Mouse (Mus musculus): ENCODE data around the gene Herc3.
A peak's percentile ranks its signal among the peaks of the same experiment; 100 is the strongest.
"Not testable (repeated sequence)": the region's sequence is repeated elsewhere in the genome, so short reads cannot be mapped to it uniquely, and the experiment has no call there.

The Herc3 gene

GRCm38 (mm10) chr6:58862446-58862993, 31.3 kb downstream of the Herc3 start:
- no peak for DNase-seq

GRCm38 (mm10) chr6:58863631-58864235, 32.5 kb downstream of the Herc3 start:
- no peak for DNase-seq

DNA sequence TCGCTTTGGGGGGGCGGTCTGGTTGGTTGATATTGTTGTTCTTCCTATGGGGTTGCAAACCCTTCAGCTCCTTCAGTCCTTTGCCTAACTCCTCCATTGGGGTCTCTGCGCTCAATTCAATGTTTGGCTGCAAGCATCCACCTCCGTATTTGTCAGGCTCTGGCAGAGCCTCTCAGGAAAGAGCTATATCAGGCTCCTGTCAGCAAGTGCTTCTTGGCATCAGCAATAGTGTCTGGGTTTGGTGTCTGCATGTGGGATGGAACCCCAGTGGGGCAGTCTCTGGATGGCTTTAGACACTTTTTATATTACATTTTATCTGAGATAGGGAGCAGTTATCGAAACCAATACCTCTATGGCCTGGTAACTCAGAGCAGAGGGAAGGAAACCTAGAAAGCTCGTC, 36.6 kb downstream of the Herc3 start:
- DNase-seq, result not testable (repeated sequence)

GRCm38 (mm10) chr6:58879572-58879971, 48.3 kb downstream of the Herc3 start:
- DNase-seq, result peak; percentile 37

DNA sequence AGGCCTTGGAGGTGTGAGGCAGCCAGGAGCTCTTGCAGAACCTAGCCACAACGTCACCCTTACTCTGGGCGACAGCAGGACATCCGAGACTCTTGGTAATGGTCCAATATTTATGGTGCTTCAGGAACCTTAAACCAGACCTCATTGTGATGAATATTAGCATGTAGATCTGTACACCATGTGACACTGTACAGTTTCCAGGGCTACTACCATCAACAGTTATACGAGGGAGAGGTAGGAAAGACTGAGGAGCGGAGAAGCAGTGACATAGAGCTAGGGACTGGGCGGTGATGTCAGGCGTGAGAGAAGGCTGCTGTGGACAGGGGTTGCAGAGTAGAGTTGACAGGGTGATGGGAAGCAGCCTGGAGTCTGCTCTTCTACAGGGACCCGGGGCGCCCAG, 48.7 kb downstream of the Herc3 start:
- DNase-seq, result no peak

DNA sequence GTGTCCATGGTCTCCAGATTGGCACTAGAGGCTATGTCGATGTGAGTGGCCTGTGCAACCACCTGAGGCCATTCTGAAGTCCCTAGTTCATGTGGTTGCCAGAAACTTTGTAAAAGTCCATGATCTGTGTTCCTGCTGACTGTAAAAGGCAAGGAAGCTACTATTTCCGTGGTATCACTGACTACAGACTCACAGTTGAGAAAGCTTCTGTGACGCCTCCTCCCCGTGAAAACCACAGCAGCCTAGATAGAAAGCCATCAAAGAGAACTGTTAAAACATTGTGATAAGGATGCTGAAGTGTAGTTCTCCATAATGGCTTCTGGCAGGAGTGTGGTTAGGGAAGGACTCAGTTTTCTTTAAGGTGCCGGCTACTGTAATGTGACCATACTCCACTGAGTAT, 49.6 kb downstream of the Herc3 start:
- no peak for DNase-seq

GRCm38 (mm10) chr6:58881363-58881762, 50.1 kb downstream of the Herc3 start:
- no peak for DNase-seq

DNA sequence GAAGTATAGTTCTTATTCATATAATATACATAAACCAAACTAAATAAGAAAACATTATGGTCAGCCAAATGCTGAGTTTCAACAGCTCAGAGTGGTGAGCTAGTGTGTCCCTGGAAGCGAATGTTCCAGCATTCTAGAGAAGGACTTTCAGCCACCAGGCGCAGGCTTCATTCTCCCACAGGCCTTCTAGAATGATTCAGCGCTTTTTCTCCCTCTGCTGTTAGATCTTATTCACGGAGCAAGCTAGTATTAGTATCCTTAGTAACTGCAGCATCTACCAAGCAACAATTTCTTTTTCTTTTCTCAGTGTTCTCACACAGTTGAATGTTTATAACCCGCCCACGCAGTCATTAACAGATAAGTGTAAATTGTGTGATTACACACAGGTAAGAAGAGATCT, 51.0 kb downstream of the Herc3 start:
- DNase-seq, result no peak

DNA sequence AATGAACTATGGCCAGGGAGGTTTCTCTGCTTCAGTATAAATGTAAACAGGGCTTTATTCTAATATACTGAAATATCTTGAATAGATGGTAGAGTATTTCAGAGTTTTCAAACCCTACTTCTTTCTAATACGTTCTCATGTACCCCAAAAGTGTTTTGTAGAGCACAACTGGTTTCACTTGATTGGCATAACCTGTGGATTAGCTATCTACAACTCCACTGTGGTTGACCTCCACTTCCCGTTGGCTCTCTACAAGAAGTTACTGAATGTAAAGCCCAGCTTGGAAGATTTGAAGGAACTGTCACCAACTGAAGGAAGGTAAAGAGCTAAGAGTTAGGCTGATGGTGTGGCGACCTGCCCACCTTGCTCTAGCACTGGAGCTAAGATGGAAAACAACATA, 58.7 kb downstream of the Herc3 start:
- no peak for DNase-seq

- DNase-seq, result no peak
Measured at GRCm38 (mm10) chr6:58893307-58893706, 62.0 kb downstream of the Herc3 start.

- no peak for DNase-seq
Measured at GRCm38 (mm10) chr6:58894994-58895393, 63.7 kb downstream of the Herc3 start.

DNA sequence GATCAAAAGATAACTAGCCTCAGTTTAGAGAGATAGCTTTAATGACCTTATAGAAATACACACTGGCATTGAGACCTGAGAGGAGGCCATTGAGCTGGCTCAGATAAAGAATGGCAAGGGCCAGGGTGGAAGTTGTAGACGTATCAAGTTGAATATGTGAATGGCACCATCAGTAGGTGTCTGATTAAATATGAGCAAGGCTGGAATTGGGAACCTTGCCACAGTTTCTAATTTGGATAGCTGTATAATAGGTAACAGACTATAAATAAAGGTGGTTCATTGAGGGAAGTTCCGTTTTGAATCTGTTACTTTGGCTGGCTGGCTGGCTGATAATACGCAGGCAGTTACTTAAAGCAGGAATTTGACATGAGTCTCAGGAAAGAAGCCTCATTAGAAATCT, 65.4 kb downstream of the Herc3 start:
- DNase-seq, result no peak

GRCm38 (mm10) chr6:58899076-58899475, 67.8 kb downstream of the Herc3 start:
- no peak for DNase-seq

DNA sequence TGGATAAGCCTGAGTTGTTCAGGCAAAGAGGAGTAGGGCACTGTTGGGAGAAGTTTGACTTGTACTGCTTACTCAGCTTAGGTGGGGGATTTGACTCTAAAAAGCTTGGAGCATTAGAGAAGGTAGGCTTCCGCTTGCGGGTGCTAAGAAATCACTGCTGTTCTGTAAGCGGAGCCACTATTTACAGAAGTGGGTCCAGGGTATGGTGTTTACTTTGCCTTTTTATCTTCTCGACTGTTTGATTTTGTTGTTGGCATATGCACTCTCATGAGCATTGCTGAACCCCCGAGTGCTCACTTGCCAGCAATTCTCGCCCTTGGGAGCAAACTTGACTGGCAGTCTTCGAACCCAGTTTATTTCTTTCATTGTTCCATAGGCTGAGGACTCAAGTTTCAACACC, 69.3 kb downstream of the Herc3 start:
- no peak for DNase-seq

- DNase-seq, result no peak
Measured at GRCm38 (mm10) chr6:58903171-58903570, 71.9 kb downstream of the Herc3 start.

DNA sequence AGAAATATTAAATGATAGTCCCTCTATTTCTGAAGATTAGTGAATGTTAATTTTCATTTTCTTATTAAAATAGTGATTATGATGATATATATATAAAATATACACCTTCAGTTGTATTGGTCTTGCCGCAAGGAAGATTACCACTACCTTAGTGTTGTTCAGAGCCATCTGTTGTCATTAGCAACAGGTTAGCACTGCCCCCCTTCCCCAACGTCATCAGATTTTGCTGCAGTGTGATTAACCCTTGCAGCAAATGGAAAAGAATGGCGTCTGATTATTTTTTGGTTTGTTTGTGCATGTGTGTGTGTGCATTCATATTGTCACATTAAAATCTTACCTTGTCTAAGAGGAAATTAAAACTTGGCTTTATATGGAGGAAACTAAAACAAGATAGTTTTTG, 73.3 kb downstream of the Herc3 start:
- DNase-seq, result no peak

GRCm38 (mm10) chr6:58906852-58907261, 75.6 kb downstream of the Herc3 start, which contains the start of gene Nap1l5:
Gene Nap1l5, minus strand, starts transcription at chr6:58907076.
- peak; percentile 31 for DNase-seq

DNA sequence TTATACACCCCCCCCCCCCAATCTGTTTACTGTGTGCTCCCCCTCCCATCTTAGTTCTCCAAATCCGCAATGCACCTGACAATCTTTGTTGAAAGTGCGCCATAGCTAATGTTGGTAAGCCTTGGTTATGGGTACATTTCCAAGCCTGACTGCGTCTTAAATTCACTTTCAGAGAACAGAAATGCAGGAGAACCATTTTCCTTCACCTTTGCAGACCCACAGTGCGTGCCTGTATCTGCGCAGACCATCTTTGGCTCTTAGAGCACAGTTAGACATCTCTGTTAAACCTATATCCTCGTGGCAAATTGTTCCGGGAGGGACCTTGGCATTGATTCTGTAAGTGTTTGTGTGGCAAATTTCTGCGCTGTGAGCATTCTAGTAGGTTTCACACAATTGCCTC, 76.1 kb downstream of the Herc3 start:
- no peak for DNase-seq

- DNase-seq, result no peak
Measured at GRCm38 (mm10) chr6:58907791-58908190, 76.5 kb downstream of the Herc3 start.

GRCm38 (mm10) chr6:58912842-58913241, 81.6 kb downstream of the Herc3 start:
- no peak for DNase-seq

DNA sequence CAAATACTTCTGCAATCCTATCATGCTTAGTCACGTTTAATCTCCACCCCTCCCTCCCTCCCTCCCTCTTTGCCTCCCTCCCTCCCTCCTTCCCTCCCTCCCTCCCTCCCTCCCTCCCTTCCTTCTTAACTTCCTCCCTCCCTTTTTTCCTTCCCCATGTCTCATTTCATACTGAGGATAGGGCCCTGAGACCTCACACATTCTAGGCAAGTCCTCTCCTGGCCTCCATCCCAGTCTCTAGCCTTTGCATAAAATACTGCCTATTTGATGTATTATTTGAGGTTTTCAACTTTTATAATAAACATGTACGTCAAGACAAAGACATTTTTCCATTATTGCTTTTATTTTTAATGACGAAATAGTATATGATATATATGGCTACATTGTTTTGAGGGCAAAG, 82.3 kb downstream of the Herc3 start:
- DNase-seq, result no peak

DNA sequence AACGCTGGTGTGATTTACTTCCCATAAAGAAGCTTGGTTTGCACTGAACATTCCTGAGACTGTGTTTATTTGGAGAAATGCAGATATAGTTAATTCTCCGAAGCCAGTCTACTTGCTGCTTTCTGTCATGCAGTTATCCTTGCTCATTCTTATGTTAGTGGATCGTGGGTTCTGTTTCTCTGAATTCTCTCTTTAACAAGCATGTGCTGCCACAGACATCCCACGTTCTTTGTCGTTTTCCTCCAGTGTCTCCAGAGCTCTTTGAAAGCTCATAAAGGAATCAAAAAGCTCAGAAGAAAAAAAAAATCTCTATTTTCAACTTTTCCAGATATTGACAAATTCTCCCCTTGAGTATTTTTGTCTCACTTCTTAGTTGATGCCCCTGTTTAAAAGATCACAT, 82.7 kb downstream of the Herc3 start:
- no peak for DNase-seq

- DNase-seq, result no peak
Measured at GRCm38 (mm10) chr6:58916498-58916897, 85.2 kb downstream of the Herc3 start.

GRCm38 (mm10) chr6:58920735-58921134, 89.5 kb downstream of the Herc3 start:
- no peak for DNase-seq

DNA sequence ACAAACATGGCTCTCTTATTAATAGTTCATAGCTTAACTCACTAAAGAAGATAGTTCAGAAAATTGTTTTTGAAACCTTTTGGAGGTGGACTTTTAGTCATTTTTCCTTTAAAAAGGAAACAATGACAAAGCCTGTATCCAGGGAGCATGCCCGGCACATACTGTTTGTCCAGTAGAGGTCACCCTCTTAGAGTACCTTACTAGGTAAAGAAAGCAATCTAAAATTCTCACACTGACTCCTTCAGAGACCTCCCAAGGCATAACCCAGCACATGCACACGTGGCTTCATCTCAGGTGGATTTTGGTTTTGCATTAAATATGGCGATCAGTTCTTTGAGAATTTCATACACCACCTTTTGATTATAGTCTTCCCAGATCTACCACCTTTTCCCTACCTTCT, 90.4 kb downstream of the Herc3 start:
- DNase-seq, result no peak
